Comparison of ENCODE assay signal across 12 mouse cellular contexts in the genomic region with DNA sequence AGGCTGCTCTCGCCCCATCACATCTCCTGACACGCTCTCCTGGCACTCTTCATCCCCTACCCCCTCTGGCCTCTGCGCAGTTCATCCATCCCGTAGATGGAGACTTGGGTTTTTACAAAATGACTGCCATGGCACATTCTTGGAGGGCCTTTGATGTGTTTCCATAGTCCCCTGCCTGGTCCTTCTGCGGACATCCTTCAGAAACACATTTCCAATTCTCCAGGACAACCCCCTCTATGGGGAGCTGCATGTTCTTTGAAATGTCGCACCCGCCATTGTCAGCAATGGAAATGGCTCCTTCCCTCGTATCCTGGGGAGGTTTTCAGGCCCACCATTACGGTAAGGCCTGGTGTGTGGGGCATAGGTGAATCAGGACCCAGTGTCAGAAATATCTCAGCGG.
DNase-seq lines count a peak whose midpoint lies in the region; ATAC-seq and TF ChIP-seq lines count a peak whose summit lies in the region.
"Had no signal": no experiment of that assay in that cellular context is flagged by ENCODE, and none has a peak within 500 bp of the region (broad histone marks: within the 10 kb centered on the region; RNA-seq: fewer than 3 reads in every experiment).

No protein-coding gene starts in this region.

- no peaks in the 10 kb centered on the region for H3K4me1 ChIP-seq in heart, embryonic 16.5 days (ENCODE audit: control insufficient read depth, insufficient read depth, low read length)
- H3K4me1 ChIP-seq in lung, postnatal 0 days (ENCODE audit: insufficient read depth, low read depth, low read length) = no peaks in the 10 kb centered on the region
- H3K4me1 ChIP-seq in embryonic facial prominence, embryonic 15.5 days = peaks cover 22% of the 10 kb centered on the region
- H3K4me1 ChIP-seq in limb, embryonic 12.5 days (replicated peaks) = peaks cover 22% of the 10 kb centered on the region
- H3K4me1 ChIP-seq: heart, embryonic 12.5 days had no signal

- 0 out of 2 replicates have a peak, but pooled peaks cover 2% of the 10 kb centered on the region for H3K9me3 ChIP-seq in heart, embryonic 16.5 days (replicated peaks; ENCODE audit: control insufficient read depth, low read length)
- H3K9me3 ChIP-seq in lung, postnatal 0 days (ENCODE audit: low read length) = no peaks in the 10 kb centered on the region
- no peaks in the 10 kb centered on the region for H3K9me3 ChIP-seq in embryonic facial prominence, embryonic 15.5 days (replicated peaks)
- H3K9me3 ChIP-seq in limb, embryonic 12.5 days = no peaks in the 10 kb centered on the region
- H3K9me3 ChIP-seq: midbrain, embryonic 15.5 days had no signal

- H3K27ac ChIP-seq in heart, embryonic 16.5 days (ENCODE audit: low read length) = peak overlapping the region; percentile 51; the same call in 1 of the 2 replicates
- peak overlapping the region; percentile 82 for H3K27ac ChIP-seq in lung, postnatal 0 days (ENCODE audit: low read length)
- 0 out of 2 replicates have a peak overlapping the region, but pooled peaks have one; percentile 55 for H3K27ac ChIP-seq in embryonic facial prominence, embryonic 15.5 days (replicated peaks)
- H3K27ac ChIP-seq in limb, embryonic 12.5 days = peak overlapping the region; percentile 4; the same call in 1 of the 2 replicates
- H3K27ac ChIP-seq: midbrain, embryonic 15.5 days had no signal

- no peak for TF ChIP-seq EP300 in lung, postnatal 0 days (IDR thresholded peaks at IDR 0.05)

- no peak for ATAC-seq in heart, embryonic 16.5 days (replicated peaks; ENCODE audit: extremely low read depth, insufficient read depth, low FRiP score)
- peak; percentile 21; the same call in 1 of the 2 replicates for ATAC-seq in lung, postnatal 0 days
- ATAC-seq in embryonic facial prominence, embryonic 15.5 days (ENCODE audit: insufficient number of reproducible peaks, low FRiP score, low TSS enrichment, low read depth) = no peak
- ATAC-seq in limb, embryonic 12.5 days (ENCODE audit: insufficient number of reproducible peaks, insufficient read depth, low FRiP score, low TSS enrichment, low read depth) = no peak
- ATAC-seq: midbrain, embryonic 15.5 days had no signal

- H3K4me2 ChIP-seq in heart, embryonic 16.5 days (ENCODE audit: low read depth, low read length) = no peak overlapping the region
- no peak overlapping the region for H3K4me2 ChIP-seq in lung, postnatal 0 days (replicated peaks; ENCODE audit: low read depth, low read length)
- no peak overlapping the region for H3K4me2 ChIP-seq in embryonic facial prominence, embryonic 15.5 days (replicated peaks)
- no peak overlapping the region for H3K4me2 ChIP-seq in limb, embryonic 12.5 days
- H3K4me2 ChIP-seq: heart, embryonic 12.5 days; midbrain, embryonic 15.5 days had no signal

- H3K36me3 ChIP-seq in heart, embryonic 16.5 days (ENCODE audit: control insufficient read depth, insufficient read depth) = no peaks in the 10 kb centered on the region
- H3K36me3 ChIP-seq in lung, postnatal 0 days (ENCODE audit: insufficient read depth, low read length) = no peaks in the 10 kb centered on the region
- H3K36me3 ChIP-seq in embryonic facial prominence, embryonic 15.5 days = peaks cover 8% of the 10 kb centered on the region; the same call in 1 of the 2 replicates
- H3K36me3 ChIP-seq in limb, embryonic 12.5 days = 0 out of 2 replicates have a peak, but pooled peaks cover 4% of the 10 kb centered on the region
- H3K36me3 ChIP-seq: heart, embryonic 12.5 days; midbrain, embryonic 15.5 days had no signal

- no peak overlapping the region for H3K9ac ChIP-seq in heart, embryonic 16.5 days (ENCODE audit: low read length)
- no peak overlapping the region for H3K9ac ChIP-seq in lung, postnatal 0 days (replicated peaks; ENCODE audit: low read depth)
- H3K9ac ChIP-seq in embryonic facial prominence, embryonic 15.5 days = no peak overlapping the region
- no peak overlapping the region for H3K9ac ChIP-seq in limb, embryonic 12.5 days (replicated peaks)
- H3K9ac ChIP-seq: heart, embryonic 12.5 days; midbrain, embryonic 15.5 days had no signal

- DNase-seq in heart, adult 8-10 months (ENCODE audit: low spot score) = no peak
- peak; percentile 25 for DNase-seq in lung, postnatal 0 days (ENCODE audit: low spot score)
- DNase-seq in lung, postnatal 4 days = no peak
- DNase-seq in adrenal gland, adult 8-10 months = no peak
- DNase-seq: kidney, adult 11 months; kidney, postnatal 25 days; layer of hippocampus, postnatal 36 days had no signal

- WGBS in heart, embryonic 16.5 days = 85% methylated on average over 10 of the region's 10 CpGs
- WGBS in lung, postnatal 0 days = 63% methylated on average over 10 of the region's 10 CpGs
- WGBS in embryonic facial prominence, embryonic 15.5 days = 75% methylated on average over 10 of the region's 10 CpGs
- 92% methylated on average over 10 of the region's 10 CpGs for WGBS in limb, embryonic 12.5 days

- no peak overlapping the region for H3K4me3 ChIP-seq in heart, embryonic 16.5 days (ENCODE audit: low read length)
- H3K4me3 ChIP-seq in lung, postnatal 0 days (ENCODE audit: low read depth, low read length) = no peak overlapping the region
- H3K4me3 ChIP-seq in embryonic facial prominence, embryonic 15.5 days (replicated peaks) = no peak overlapping the region
- H3K4me3 ChIP-seq in limb, embryonic 12.5 days (replicated peaks) = no peak overlapping the region
- H3K4me3 ChIP-seq: heart, embryonic 12.5 days; midbrain, embryonic 15.5 days had no signal

- TF ChIP-seq CTCF in lung, postnatal 0 days (IDR thresholded peaks at IDR 0.05) = no peak

- H3K27me3 ChIP-seq in heart, embryonic 16.5 days (ENCODE audit: control insufficient read depth, insufficient read depth, low read length) = no peaks in the 10 kb centered on the region
- no peaks in the 10 kb centered on the region for H3K27me3 ChIP-seq in lung, postnatal 0 days (replicated peaks; ENCODE audit: insufficient read depth, low read length)
- no peaks in the 10 kb centered on the region for H3K27me3 ChIP-seq in embryonic facial prominence, embryonic 15.5 days
- no peaks in the 10 kb centered on the region for H3K27me3 ChIP-seq in limb, embryonic 12.5 days
- H3K27me3 ChIP-seq: heart, embryonic 12.5 days; midbrain, embryonic 15.5 days had no signal

Comparison
In these comparisons a context has a peak if more than half of its experiments do, and no peak if none do; other contexts are left out.
1. H3K27ac ChIP-seq: peak in every context shown above with its lines; median percentile 82 in lung, postnatal 0 days; 55 in embryonic facial prominence, embryonic 15.5 days; 51 in heart, embryonic 16.5 days; 4 in limb, embryonic 12.5 days.